Mouse (Mus musculus) heart, adult 9 months (tissue): ENCODE measurements around the gene Akap8.
A peak's percentile ranks its signal among the peaks of the same experiment; 100 is the strongest.

Source experiments
- DNase-seq, 2 experiments: peaks; one replicate each; pipeline ENCODE4 v3.0.0; 2022; ENCODE audit warnings: low spot score in 2 of 2

Gene Akap8

DNA sequence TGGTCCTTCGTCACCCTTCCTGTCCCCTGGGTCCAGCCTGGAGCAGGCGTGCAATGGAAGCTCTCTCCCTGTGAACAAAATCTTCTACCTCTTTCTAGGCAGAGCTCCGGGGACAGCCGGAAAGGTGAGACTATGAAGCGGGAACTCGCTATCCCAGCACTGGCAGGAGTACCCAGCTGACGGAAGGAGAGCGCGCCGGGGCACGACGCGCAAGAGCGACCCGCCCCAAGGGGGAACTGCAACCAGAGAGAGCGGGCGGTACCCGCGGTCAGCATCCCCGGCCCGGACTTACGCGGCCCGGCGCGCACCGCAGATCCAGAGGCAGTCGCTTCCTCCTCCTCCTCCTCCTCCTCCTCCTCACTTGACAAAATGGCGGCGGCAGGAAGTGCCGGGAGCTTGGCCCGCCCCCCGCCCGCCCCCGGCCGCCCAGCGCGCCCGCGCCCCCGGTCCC, 37.2 kb downstream of the Akap8 start:
- peak; percentile 39 to 58 for DNase-seq

DNA sequence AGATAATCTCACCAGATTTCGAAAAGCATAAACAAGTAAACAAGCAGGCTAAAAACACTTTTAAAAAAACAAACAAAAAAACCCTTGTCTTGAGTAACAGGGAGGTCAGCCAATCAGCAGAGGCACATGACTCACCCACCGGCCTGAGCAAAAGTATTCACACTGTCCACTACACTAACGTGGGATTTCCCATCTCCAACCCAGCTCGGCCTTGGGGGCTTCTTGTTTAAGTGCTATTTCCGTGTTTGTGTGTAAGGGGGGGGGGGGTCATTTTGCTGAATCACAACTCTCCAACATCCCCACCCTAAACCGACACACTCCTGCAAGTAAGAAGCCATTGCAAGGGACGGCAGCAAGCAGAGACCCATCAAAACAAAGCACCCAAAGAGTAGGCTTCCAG, 37.7 kb downstream of the Akap8 start:
- DNase-seq = peak in 1 of 2 experiments; percentile 46

DNA sequence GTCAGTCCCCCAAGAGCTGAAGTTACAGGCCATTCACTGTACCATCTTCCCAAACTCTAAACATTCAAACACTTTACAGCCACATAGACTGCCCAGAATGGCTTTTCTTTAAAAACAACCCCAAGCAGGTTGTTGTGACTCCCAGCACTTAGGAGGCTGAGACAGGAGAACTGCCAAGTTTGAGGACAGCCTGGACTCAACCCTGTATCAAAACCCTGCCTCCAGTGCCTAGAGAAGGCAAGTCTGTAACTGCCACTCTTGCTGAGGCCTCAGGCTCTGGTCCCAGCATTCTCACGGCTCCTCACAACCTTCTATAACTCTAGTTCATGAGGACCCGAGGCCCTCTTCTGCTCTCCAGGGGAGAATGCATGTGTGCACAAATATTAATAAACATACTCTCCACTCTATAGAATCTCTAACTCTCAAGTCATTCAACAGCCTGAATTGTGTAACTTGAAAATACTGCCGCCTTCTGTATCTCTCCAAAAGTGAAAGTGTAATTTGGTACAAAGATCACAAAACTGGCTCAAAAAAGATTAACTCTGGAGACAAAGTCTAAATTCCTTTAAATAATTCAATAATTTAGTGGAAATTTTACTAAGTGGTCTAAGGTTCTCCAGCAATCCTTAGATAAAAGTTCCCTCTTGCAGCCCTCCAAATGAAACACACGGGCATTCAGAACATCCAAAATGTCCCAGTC, 39.3 kb downstream of the Akap8 start:
- no peak for DNase-seq

- no peak for DNase-seq
Measured at GRCm38 (mm10) chr17:32281126-32281525, 39.9 kb downstream of the Akap8 start.

DNA sequence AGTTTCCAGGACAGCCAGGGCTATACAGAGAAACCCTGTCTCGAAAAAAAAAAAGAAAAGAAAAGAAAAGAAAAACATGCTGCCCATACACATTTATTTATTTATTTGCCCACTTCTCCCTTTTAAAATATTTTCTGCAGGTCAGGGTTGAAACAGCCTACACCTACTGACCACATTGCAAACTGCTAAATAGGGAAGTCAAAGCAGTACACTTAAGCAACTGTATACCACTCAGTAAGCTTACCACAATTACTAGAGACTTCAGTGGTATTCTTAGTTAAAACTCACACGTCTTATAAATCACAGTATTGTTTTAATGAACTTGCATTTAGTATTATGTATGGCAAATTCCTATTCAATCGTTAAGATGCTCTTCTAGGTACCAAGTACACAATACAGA, 40.5 kb downstream of the Akap8 start:
- no peak for DNase-seq

DNA sequence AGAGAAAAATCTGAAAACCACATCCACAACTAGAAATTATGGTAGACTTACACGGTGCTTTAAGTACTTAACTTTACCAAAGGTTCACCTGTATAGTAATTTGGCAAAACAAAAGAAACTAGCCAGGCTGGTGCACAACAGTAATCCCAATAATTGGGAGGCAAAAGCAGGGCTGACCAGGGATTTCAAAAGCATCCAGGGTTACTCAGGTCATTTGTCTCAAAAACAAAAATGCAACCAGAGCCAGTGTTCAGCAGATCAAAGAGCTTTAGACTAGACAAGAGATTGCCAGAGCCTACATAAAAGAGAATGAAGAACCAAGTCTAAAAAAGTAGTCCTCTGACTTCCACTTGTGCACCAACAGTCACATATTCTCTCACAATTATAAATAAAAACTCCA, 43.8 kb downstream of the Akap8 start:
- DNase-seq = no peak

GRCm38 (mm10) chr17:32275568-32275967, 45.5 kb downstream of the Akap8 start:
- DNase-seq = no peak

- no peak for DNase-seq
Measured at GRCm38 (mm10) chr17:32269151-32269550, 51.9 kb downstream of the Akap8 start.

- peak; percentile 26 to 31 for DNase-seq
Measured at GRCm38 (mm10) chr17:32268540-32268960, 52.5 kb downstream of the Akap8 start.

DNA sequence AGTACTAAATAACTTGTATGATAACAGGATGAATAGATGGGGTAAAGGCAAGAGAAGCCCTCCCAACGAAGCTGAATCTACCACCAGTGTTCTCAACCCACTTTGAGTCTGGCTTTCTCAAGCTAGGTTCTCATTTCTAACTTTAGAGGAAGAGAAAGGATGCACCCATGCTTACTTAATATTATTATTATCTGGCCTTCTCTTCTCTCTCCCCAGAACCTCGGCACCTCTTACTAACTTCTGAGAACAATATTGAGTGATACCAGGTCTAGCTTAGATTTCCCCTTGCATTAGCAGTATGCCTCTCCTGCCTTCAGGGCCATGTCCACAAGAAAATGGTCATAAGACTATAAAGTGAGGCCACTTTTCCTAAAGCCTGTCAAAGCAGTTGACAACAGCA, 52.9 kb downstream of the Akap8 start:
- DNase-seq = no peak

DNA sequence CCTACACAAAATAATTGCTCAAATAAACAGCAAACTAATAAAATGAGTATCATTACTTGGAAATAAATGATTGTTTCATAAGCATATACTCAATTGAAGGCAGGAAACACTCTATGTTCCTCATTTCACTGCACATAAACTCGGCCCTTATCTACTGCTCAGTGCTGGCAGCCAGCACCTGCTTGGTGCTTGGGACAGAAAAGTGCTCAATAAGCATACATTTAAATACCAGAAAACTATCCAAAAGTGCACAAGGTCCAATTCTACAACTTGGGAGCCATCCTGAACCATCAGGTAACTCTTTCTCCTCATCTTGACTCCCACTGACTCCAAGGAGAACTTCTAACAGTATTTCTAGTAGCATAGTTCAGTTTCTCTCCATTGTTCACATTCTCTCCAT, 53.4 kb downstream of the Akap8 start:
- DNase-seq = no peak

DNA sequence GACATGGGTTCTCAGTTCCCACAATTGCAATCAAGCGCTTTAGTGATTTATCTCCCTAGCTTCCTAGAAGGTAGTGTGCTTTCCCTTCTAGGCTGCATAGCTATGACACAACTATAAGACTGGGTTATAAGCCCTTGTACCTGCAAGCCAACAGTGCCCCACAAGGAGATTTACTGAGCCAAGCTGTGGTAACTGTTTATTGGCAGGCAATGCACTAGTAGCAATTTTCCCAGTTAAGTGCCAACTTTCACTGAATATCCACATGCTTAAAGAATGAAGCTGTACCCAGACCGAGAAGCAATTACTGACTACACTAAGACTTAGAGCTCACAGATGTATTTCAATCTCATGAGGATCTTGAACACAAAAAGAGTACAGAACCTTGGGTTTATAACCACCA, 57.4 kb downstream of the Akap8 start:
- no peak for DNase-seq

DNA sequence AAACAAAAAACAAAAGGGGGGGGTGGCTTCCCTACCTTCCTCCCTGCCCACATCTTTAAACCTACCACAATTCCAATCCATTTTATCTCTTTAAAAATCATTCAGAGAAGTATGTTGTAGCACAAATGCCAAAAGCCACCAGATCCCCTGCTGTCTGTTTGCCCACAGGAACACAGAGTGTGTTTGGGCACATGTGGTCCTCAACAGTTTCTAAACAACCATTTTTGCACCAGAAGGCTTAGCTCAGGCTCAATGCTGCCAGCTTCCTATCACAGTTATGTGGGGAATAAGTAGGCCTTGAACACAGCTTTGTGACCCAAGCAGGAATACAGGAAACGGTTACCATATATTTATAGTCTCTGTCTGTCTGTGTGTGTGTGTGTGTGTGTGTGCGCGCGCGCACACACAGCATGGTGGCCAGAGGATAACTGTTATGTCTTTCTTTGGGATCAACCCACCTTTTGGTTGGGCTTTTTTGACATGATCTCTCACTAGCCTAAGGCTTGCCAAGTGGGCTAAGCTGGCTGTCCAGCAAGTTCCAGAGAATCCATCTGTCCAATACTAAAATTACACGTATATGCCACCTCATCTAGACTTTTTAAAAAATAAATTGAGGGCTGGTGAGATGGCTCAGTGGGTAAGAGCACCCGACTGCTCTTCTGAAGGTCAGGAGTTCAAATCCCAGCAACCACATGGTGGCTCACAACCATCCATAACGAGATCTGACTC, 58.0 kb downstream of the Akap8 start:
- no peak for DNase-seq

- no peak for DNase-seq
Measured at GRCm38 (mm10) chr17:32258869-32259268, 62.2 kb downstream of the Akap8 start.

- DNase-seq = no peak
Measured at GRCm38 (mm10) chr17:32257944-32258343, 63.1 kb downstream of the Akap8 start.

DNA sequence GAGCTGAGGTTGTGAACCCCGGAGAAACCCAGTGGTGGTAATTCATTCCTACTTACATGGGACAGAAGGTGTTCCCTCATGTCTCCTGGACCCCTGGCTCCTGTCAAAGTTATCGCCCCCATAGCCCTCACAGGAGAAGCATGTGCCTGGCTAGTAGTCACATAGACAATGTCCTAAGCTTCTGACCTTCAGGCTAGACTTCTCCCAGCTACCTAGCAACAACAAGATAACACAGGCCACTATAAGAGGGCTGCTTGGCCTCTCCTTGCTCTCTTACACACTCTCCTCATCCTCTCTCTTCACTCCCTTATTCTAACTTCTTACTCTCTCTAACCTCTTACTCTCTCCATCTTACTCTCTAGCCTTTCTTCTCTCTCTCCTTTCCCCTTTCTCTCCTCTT, 63.6 kb downstream of the Akap8 start:
- peak in 1 of 2 experiments; percentile 24 for DNase-seq

- no peak for DNase-seq
Measured at GRCm38 (mm10) chr17:32256896-32257295, 64.1 kb downstream of the Akap8 start.
